Mouse (Mus musculus) heart, postnatal 0 days (tissue): Measurements from ENCODE around the gene C1rl. TPM values are rescaled to one million over a fixed set of nuclear protein-coding genes. Genes with fewer than 3 reads are reported as not detected.
"Not testable (repeated sequence)": the region's sequence is repeated elsewhere in the genome, so short reads cannot be mapped to it uniquely, and the experiment has no call there.

Experiments
- ATAC-seq: fragments of 200-750 bp; cut with Nextera tagmentation; 2 replicates; pipeline ENCODE4 v1.8.0; 2017; ENCODE audit warnings: low read depth, moderate number of reproducible peaks, moderate library complexity; ENCODE audit not compliant: insufficient read depth
- DNase-seq: peaks from one replicate; pipeline ENCODE4 v3.0.0-alpha.2; 2016; ENCODE audit warnings: low spot score
- H3K27ac ChIP-seq: fragments of 300-500 bp; sonication (generic); 2 replicates; pipeline ENCODE4 v1.5.1; 2014; ENCODE audit warnings: low read depth, mild to moderate bottlenecking
- H3K27me3 ChIP-seq: fragments of 300-500 bp; sonication (generic); 2 replicates; pipeline ENCODE4 v1.6.1; 2014; ENCODE audit warnings: low read length, mixed read lengths; ENCODE audit not compliant: control insufficient read depth, insufficient read depth
- H3K36me3 ChIP-seq: fragments of 300-500 bp; sonication (generic); replicated peaks from 2 replicates; pipeline ENCODE4 v1.6.1; 2014; ENCODE audit warnings: low read length, mixed read lengths; ENCODE audit not compliant: control insufficient read depth, insufficient read depth
- H3K4me1 ChIP-seq: fragments of 300-500 bp; sonication (generic); 2 replicates; pipeline ENCODE4 v1.6.1; 2014; ENCODE audit warnings: antibody characterized with exemption; ENCODE audit not compliant: control insufficient read depth, insufficient read depth
- H3K4me2 ChIP-seq: fragments of 300-500 bp; sonication (generic); 2 replicates; pipeline ENCODE4 v1.6.1; 2014; ENCODE audit warnings: low read depth, mild to moderate bottlenecking, low read length, moderate library complexity
- H3K4me3 ChIP-seq: fragments of 300-500 bp; sonication (generic); 2 replicates; pipeline ENCODE4 v1.5.1; 2014; ENCODE audit warnings: low read depth, low read length
- H3K9ac ChIP-seq: fragments of 300-500 bp; sonication (generic); replicated peaks from 2 replicates; pipeline ENCODE4 v1.6.1; 2014; ENCODE audit warnings: low read depth, low read length, mixed read lengths
- H3K9me3 ChIP-seq: fragments of 300-500 bp; sonication (generic); replicated peaks from 2 replicates; pipeline ENCODE4 v1.6.1; 2016; ENCODE audit warnings: low read length; ENCODE audit not compliant: control insufficient read depth
- CTCF ChIP-seq: IDR thresholded peaks from 2 replicates; pipeline ENCODE4 v1.5.1; 2016; ENCODE audit warnings: antibody characterized with exemption, control low read depth, low read depth
- EP300 ChIP-seq: IDR thresholded peaks from 2 replicates; pipeline ENCODE4 v1.6.1; 2016; ENCODE audit warnings: antibody characterized with exemption, low read depth
- WGBS: fragments of 180-500 bp; shearing (Covaris S2); extraction: QIAGEN DNeasy Blood & Tissue Kit; methylation state at CpG from one replicate; pipeline ENCODE4 v1.1.7; 2014; 5-methylcytosine and 5-hydroxymethylcytosine counted together
- polyA plus RNA-seq: library from polyadenylated mRNA; unstranded; fragments of >200 nt; fragmentation: Nextera tagmentation; extraction: Ambion mirVana; gene quantifications from 2 replicates; pipeline ENCODE4 v1.2.1, GENCODE M21; 2015
- total RNA-seq: library from RNA; depleted of rRNA; stranded (reverse); fragments of >200 nt; gene quantifications from 2 replicates; pipeline ENCODE4 v1.2.3, GENCODE M21; 2014; ENCODE audit warnings: low replicate concordance

Gene C1rl
- total and polyA plus RNA-seq, 2 experiments from 2014 or later = 0.46 to 0.48 TPM

- WGBS = 38% methylated on average over 17 of the region's 17 CpGs
- DNase-seq (peak; percentile 54), ATAC-seq (peak; percentile 42)
- no peak overlapping the region for H3K4me3 ChIP-seq
- no peak overlapping the region for H3K27ac ChIP-seq
- H3K27me3 ChIP-seq = no peaks in the 10 kb centered on the region
- TF ChIP-seq CTCF = no peak
- no peak for TF ChIP-seq EP300
- H3K9ac ChIP-seq = no peak overlapping the region
- peaks cover 9% of the 10 kb centered on the region; the same call in 1 of the 2 replicates for H3K4me1 ChIP-seq
- H3K36me3 ChIP-seq = no peaks in the 10 kb centered on the region
- no peak overlapping the region for H3K4me2 ChIP-seq
- no peaks in the 10 kb centered on the region for H3K9me3 ChIP-seq
Observed at GRCm38 (mm10) chr6:124477922-124478651, 14.8 kb upstream of the C1rl start.

- 83% methylated on average over 3 of the region's 3 CpGs for WGBS
- H3K27me3 ChIP-seq = no peaks in the 10 kb centered on the region
- H3K9ac ChIP-seq = no peak overlapping the region
- no peak overlapping the region for H3K27ac ChIP-seq
- no peaks in the 10 kb centered on the region for H3K9me3 ChIP-seq
- DNase-seq (no peak), ATAC-seq (no peak)
- peaks cover 9% of the 10 kb centered on the region; the same call in 1 of the 2 replicates for H3K4me1 ChIP-seq
- TF ChIP-seq CTCF (no peak), EP300 (no peak)
- no peaks in the 10 kb centered on the region for H3K36me3 ChIP-seq
- H3K4me2 ChIP-seq = no peak overlapping the region
- no peak overlapping the region for H3K4me3 ChIP-seq
Observed at GRCm38 (mm10) chr6:124478874-124479572, 13.9 kb upstream of the C1rl start.

GRCm38 (mm10) chr6:124479573-124479930 lies 13.4 kb upstream of the C1rl start:
- H3K4me2 ChIP-seq = no peak overlapping the region
- H3K9ac ChIP-seq = no peak overlapping the region
- H3K27me3 ChIP-seq = no peaks in the 10 kb centered on the region
- no peak overlapping the region for H3K27ac ChIP-seq
- DNase-seq = no peak
- H3K36me3 ChIP-seq = no peaks in the 10 kb centered on the region
- no peak overlapping the region for H3K4me3 ChIP-seq
- WGBS = 89% methylated on average over 3 of the region's 3 CpGs
- ATAC-seq = no peak
- H3K4me1 ChIP-seq = peaks cover 9% of the 10 kb centered on the region; the same call in 1 of the 2 replicates
- no peak for TF ChIP-seq CTCF
- TF ChIP-seq EP300 = no peak
- H3K9me3 ChIP-seq = no peaks in the 10 kb centered on the region

- H3K27me3 ChIP-seq = no peaks in the 10 kb centered on the region
- no peak overlapping the region for H3K4me3 ChIP-seq
- 53% methylated on average over 4 of the region's 4 CpGs for whole genome bisulfite sequencing
- no peak overlapping the region for H3K9ac ChIP-seq
- no peaks in the 10 kb centered on the region for H3K36me3 ChIP-seq
- TF ChIP-seq EP300 = no peak
- TF ChIP-seq CTCF = peak; percentile 57
- H3K27ac ChIP-seq = no peak overlapping the region
- no peak overlapping the region for H3K4me2 ChIP-seq
- ATAC-seq (no peak), DNase-seq (peak; percentile 32)
- peaks cover 9% of the 10 kb centered on the region; the same call in 1 of the 2 replicates for H3K4me1 ChIP-seq
- no peaks in the 10 kb centered on the region for H3K9me3 ChIP-seq
Observed at GRCm38 (mm10) chr6:124480295-124480694, 12.6 kb upstream of the C1rl start.

- TF ChIP-seq EP300 = no peak
- peak; percentile 54 for TF ChIP-seq CTCF
- H3K27me3 ChIP-seq = no peaks in the 10 kb centered on the region
- 0 out of 2 replicates have a peak, but pooled peaks have one; percentile 30 for ATAC-seq
Observed at GRCm38 (mm10) chr6:124481571-124481970, 11.3 kb upstream of the C1rl start.

GRCm38 (mm10) chr6:124483831-124484230 lies 9.1 kb upstream of the C1rl start:
- not testable (repeated sequence) for DNase-seq, H3K4me3 ChIP-seq, ATAC-seq

More at GRCm38 (mm10) chr6:124481571-124481970, 11.3 kb upstream of the C1rl start:
- H3K4me2 ChIP-seq = no peak overlapping the region
- 22% methylated on average over 6 of the region's 6 CpGs for WGBS
- no peak overlapping the region for H3K27ac ChIP-seq
- H3K36me3 ChIP-seq = no peaks in the 10 kb centered on the region
- H3K9ac ChIP-seq = no peak overlapping the region
- H3K4me1 ChIP-seq = peaks cover 9% of the 10 kb centered on the region; the same call in 1 of the 2 replicates
- no peaks in the 10 kb centered on the region for H3K9me3 ChIP-seq
- H3K4me3 ChIP-seq = no peak overlapping the region
- no peak for DNase-seq

More at GRCm38 (mm10) chr6:124483831-124484230, 9.1 kb upstream of the C1rl start:
- H3K36me3 ChIP-seq, H3K9me3 ChIP-seq, H3K4me1 ChIP-seq, H3K27me3 ChIP-seq, H3K9ac ChIP-seq, H3K27ac ChIP-seq, H3K4me2 ChIP-seq: not testable (repeated sequence)
- 75% methylated on average over 3 of the region's 3 CpGs for WGBS
